Mouse (Mus musculus): Measurements from ENCODE around the gene Uqcrh. TPM values are rescaled to one million over a fixed set of nuclear protein-coding genes. Genes with fewer than 3 reads are reported as not detected.

Uqcrh gene
- total RNA-seq, 2 experiments from 2014 or later: 730 to 801 TPM

- no peak for DNase-seq (ENCODE audit: low spot score)
These were observed 15.7 kb downstream of the Uqcrh start for GRCm38 (mm10) chr4:116059012-116059726.

GRCm38 (mm10) chr4:116057559-116057958 is 17.3 kb downstream of the Uqcrh start:
- DNase-seq (ENCODE audit: low spot score): no peak

GRCm38 (mm10) chr4:116053399-116053961 is 21.4 kb downstream of the Uqcrh start, which contains the start of gene Nsun4:
Gene Nsun4 (minus strand): TSS chr4:116053876.
- peak; percentile 91 for DNase-seq (ENCODE audit: low spot score)

GRCm38 (mm10) chr4:116052526-116053293 is 22.2 kb downstream of the Uqcrh start:
- no peak for DNase-seq (ENCODE audit: low spot score)

- DNase-seq (ENCODE audit: low spot score): no peak
These were observed 25.7 kb downstream of the Uqcrh start for GRCm38 (mm10) chr4:116049211-116049610.

- peak; percentile 68 for DNase-seq (ENCODE audit: low spot score)
These were observed 26.5 kb downstream of the Uqcrh start for GRCm38 (mm10) chr4:116048130-116048920.

GRCm38 (mm10) chr4:116047681-116048080 is 27.2 kb downstream of the Uqcrh start:
- DNase-seq (ENCODE audit: low spot score): no peak

GRCm38 (mm10) chr4:116046604-116047003 is 28.3 kb downstream of the Uqcrh start:
- no peak for DNase-seq (ENCODE audit: low spot score)

- DNase-seq (ENCODE audit: low spot score): no peak
These were observed 32.7 kb downstream of the Uqcrh start for GRCm38 (mm10) chr4:116042186-116042585.

GRCm38 (mm10) chr4:116040466-116040865 is 34.4 kb downstream of the Uqcrh start:
- no peak for DNase-seq (ENCODE audit: low spot score)

- DNase-seq (ENCODE audit: low spot score): no peak
These were observed 41.5 kb downstream of the Uqcrh start for GRCm38 (mm10) chr4:116033374-116033773.

- no peak for DNase-seq (ENCODE audit: low spot score)
These were observed 42.0 kb downstream of the Uqcrh start for GRCm38 (mm10) chr4:116032906-116033305.

GRCm38 (mm10) chr4:116017902-116018746 is 56.7 kb downstream of the Uqcrh start, which contains the start of gene Faah:
Gene Faah (minus strand): TSS chr4:116017926.
- DNase-seq (ENCODE audit: low spot score): no peak

- DNase-seq (ENCODE audit: low spot score): peak; percentile 56
These were observed 57.5 kb downstream of the Uqcrh start for GRCm38 (mm10) chr4:116017300-116017901.

Other genes with a start within 250 kb of the Uqcrh start
- 1 to 10 TPM; 2.1 to 2.2 TPM for gene Mob3c, start 247.0 kb downstream of the Uqcrh start, total RNA-seq (2021)
- gene Mknk1, start 235.9 kb downstream of the Uqcrh start, total RNA-seq (2021): 10 to 100 TPM; 21.8 to 26.1 TPM
- not detected for gene Kncn, start 190.7 kb downstream of the Uqcrh start, total RNA-seq (2021)
- not detected for gene 6430628N08Rik, start 184.4 kb downstream of the Uqcrh start, total RNA-seq (2021)
- gene Dmbx1, start 135.1 kb downstream of the Uqcrh start, total RNA-seq (2021): not detected
- gene Faah, start 57.1 kb downstream of the Uqcrh start, total RNA-seq (2021): under 1 TPM; 0.09 to 0.19 TPM
- 10 to 100 TPM; 13.2 to 14.2 TPM for gene Nsun4, start 21.2 kb downstream of the Uqcrh start, total RNA-seq (2021)
- 10 to 100 TPM; 18.1 to 18.2 TPM for gene Lrrc41, start 198 bp upstream of the Uqcrh start, total RNA-seq (2021)
- under 1 TPM; 0.28 to 0.71 TPM for gene Rad54l, start 48.6 kb upstream of the Uqcrh start, total RNA-seq (2021)
- 10 to 100 TPM; 46.1 to 49.9 TPM for gene Pomgnt1, start 48.8 kb upstream of the Uqcrh start, total RNA-seq (2021)
- gene Lurap1, start 76.3 kb upstream of the Uqcrh start, total RNA-seq (2021): 1 to 10 TPM; 5.6 to 5.8 TPM
- not detected for gene Tspan1, start 92.5 kb upstream of the Uqcrh start, total RNA-seq (2021)
- gene 1700042G07Rik, start 98.3 kb upstream of the Uqcrh start, total RNA-seq (2021): not detected
- gene Gm49337, start 98.3 kb upstream of the Uqcrh start, total RNA-seq (2021): under 1 TPM; 0.50 to 0.62 TPM
- gene Pik3r3, start 146.5 kb upstream of the Uqcrh start, total RNA-seq (2021): 1 to 10 TPM; 5.2 to 6.3 TPM

Measured in gastrocnemius, adult 18-20 months (tissue).